Mouse (Mus musculus): ENCODE data around the gene Pcgf5. TPM values are rescaled to one million over a fixed set of nuclear protein-coding genes. Genes with fewer than 3 reads are reported as not detected.

The Pcgf5 gene
- polyA plus RNA-seq, 2 experiments = 7.7 to 16.7 TPM

- H3K9me3 ChIP-seq (ENCODE audit: control insufficient read depth, low read length) = no peaks in the 10 kb centered on the region
- H3K4me3 ChIP-seq (ENCODE audit: insufficient read depth in 1 of 2, low read depth in 2 of 2, low read length in 2 of 2) = no peak overlapping the region
- ATAC-seq (ENCODE audit: insufficient read depth) (no peak), DNase-seq (ENCODE audit: low read depth in 3 of 3, low spot score in 3 of 3) (no peak)
- WGBS (ENCODE audit: insufficient replicate concordance) = 85% methylated on average over 7 of the region's 7 CpGs
- TF ChIP-seq EP300 (IDR thresholded peaks at IDR 0.05; ENCODE audit: low read depth) = no peak
- no peak overlapping the region for H3K27ac ChIP-seq
- H3K4me1 ChIP-seq (replicated peaks; ENCODE audit: control insufficient read depth in 2 of 2, insufficient read depth in 2 of 2, low read length in 1 of 2) = peaks cover 0 to under 1% of the 10 kb centered on the region in 2 experiments; a peak in 1 of 4 replicates
- H3K27me3 ChIP-seq (ENCODE audit: control insufficient read depth, insufficient read depth, low read length) = no peaks in the 10 kb centered on the region
- H3K36me3 ChIP-seq (replicated peaks; ENCODE audit: control insufficient read depth, insufficient read depth, low read depth) = no peaks in the 10 kb centered on the region
- H3K4me2 ChIP-seq (ENCODE audit: low read depth) = no peak overlapping the region
- H3K9ac ChIP-seq (replicated peaks) = no peak overlapping the region
Observed at GRCm38 (mm10) chr19:36427195-36427876, 79.2 kb downstream of the Pcgf5 start.

DNA sequence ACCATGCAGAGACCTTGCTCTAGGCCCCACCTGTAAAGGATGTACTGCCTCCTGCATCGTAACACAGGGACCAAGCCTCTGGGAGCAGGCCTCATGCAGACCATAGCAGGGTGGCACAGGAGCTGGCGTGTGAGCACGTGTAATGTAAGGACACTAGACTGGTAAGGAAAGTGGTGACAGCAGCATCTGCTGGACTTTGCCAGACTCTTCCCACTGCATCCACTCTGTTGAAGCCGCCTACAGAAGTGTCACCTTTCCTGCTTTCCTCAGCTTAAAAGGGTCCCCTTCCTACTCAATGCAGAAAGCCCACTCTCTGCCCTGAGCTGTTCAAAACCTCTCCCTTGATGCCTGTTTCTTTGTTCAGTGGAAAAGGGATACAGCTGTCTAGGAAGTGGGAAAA lies 80.0 kb downstream of the Pcgf5 start:
- DNase-seq (ENCODE audit: low read depth in 3 of 3, low spot score in 3 of 3) (no peak), ATAC-seq (ENCODE audit: insufficient read depth) (no peak)
- Histone ChIP-seq H3K36me3 (replicated peaks; ENCODE audit: control insufficient read depth, insufficient read depth, low read depth) (no peaks in the 10 kb centered on the region), H3K4me1 (replicated peaks; ENCODE audit: control insufficient read depth in 2 of 2, insufficient read depth in 2 of 2, low read length in 1 of 2) (peaks cover 3 to 4% of the 10 kb centered on the region in 2 experiments), H3K4me3 (ENCODE audit: insufficient read depth in 1 of 2, low read depth in 2 of 2, low read length in 2 of 2) (no peak overlapping the region), H3K9me3 (ENCODE audit: control insufficient read depth, low read length) (no peaks in the 10 kb centered on the region), H3K9ac (replicated peaks) (no peak overlapping the region), H3K27me3 (ENCODE audit: control insufficient read depth, insufficient read depth, low read length) (no peaks in the 10 kb centered on the region), H3K27ac (no peak overlapping the region), H3K4me2 (ENCODE audit: low read depth) (no peak overlapping the region)
- 89% methylated on average over 4 of the region's 4 CpGs for WGBS (ENCODE audit: insufficient replicate concordance)
- TF ChIP-seq CTCF (IDR thresholded peaks at IDR 0.05; ENCODE audit: low read depth) (no peak), EP300 (IDR thresholded peaks at IDR 0.05; ENCODE audit: low read depth) (no peak)

- H3K9ac ChIP-seq (replicated peaks) = no peak overlapping the region
- DNase-seq (ENCODE audit: low read depth in 3 of 3, low spot score in 3 of 3) (no peak), ATAC-seq (ENCODE audit: insufficient read depth) (no peak)
- H3K4me1 ChIP-seq (replicated peaks; ENCODE audit: control insufficient read depth in 2 of 2, insufficient read depth in 2 of 2, low read length in 1 of 2) = peaks cover 3 to 10% of the 10 kb centered on the region in 2 experiments
- H3K36me3 ChIP-seq (replicated peaks; ENCODE audit: control insufficient read depth, insufficient read depth, low read depth) = no peaks in the 10 kb centered on the region
- 91% methylated on average over 1 of the region's 1 CpGs for WGBS (ENCODE audit: insufficient replicate concordance)
- H3K27ac ChIP-seq = no peak overlapping the region
- no peak overlapping the region for H3K4me3 ChIP-seq (ENCODE audit: insufficient read depth in 1 of 2, low read depth in 2 of 2, low read length in 2 of 2)
- no peaks in the 10 kb centered on the region for H3K9me3 ChIP-seq (ENCODE audit: control insufficient read depth, low read length)
- H3K27me3 ChIP-seq (ENCODE audit: control insufficient read depth, insufficient read depth, low read length) = no peaks in the 10 kb centered on the region
- TF ChIP-seq CTCF (IDR thresholded peaks at IDR 0.05; ENCODE audit: low read depth) (no peak), EP300 (IDR thresholded peaks at IDR 0.05; ENCODE audit: low read depth) (no peak)
- H3K4me2 ChIP-seq (ENCODE audit: low read depth) = no peak overlapping the region
Observed at GRCm38 (mm10) chr19:36429354-36429753, 81.2 kb downstream of the Pcgf5 start.

- no peaks in the 10 kb centered on the region for H3K9me3 ChIP-seq (ENCODE audit: control insufficient read depth, low read length)
- H3K4me3 ChIP-seq (ENCODE audit: insufficient read depth in 1 of 2, low read depth in 2 of 2, low read length in 2 of 2) = no peak overlapping the region
- no peak overlapping the region for H3K27ac ChIP-seq
- H3K4me1 ChIP-seq (replicated peaks; ENCODE audit: control insufficient read depth in 2 of 2, insufficient read depth in 2 of 2, low read length in 1 of 2) = peaks cover 3 to 10% of the 10 kb centered on the region in 2 experiments
- TF ChIP-seq CTCF (IDR thresholded peaks at IDR 0.05; ENCODE audit: low read depth) (no peak), EP300 (IDR thresholded peaks at IDR 0.05; ENCODE audit: low read depth) (no peak)
- DNase-seq (ENCODE audit: low read depth in 3 of 3, low spot score in 3 of 3) (no peak), ATAC-seq (ENCODE audit: insufficient read depth) (peak; percentile 31; the same call in 1 of the 2 replicates)
- no peaks in the 10 kb centered on the region; the same call in none of the 2 replicates for H3K36me3 ChIP-seq (replicated peaks; ENCODE audit: control insufficient read depth, insufficient read depth, low read depth)
- H3K4me2 ChIP-seq (ENCODE audit: low read depth) = no peak overlapping the region
- WGBS (ENCODE audit: insufficient replicate concordance) = 11% methylated on average over 3 of the region's 3 CpGs
- no peaks in the 10 kb centered on the region for H3K27me3 ChIP-seq (ENCODE audit: control insufficient read depth, insufficient read depth, low read length)
- H3K9ac ChIP-seq (replicated peaks) = no peak overlapping the region
Observed at GRCm38 (mm10) chr19:36433161-36433560, 85.1 kb downstream of the Pcgf5 start.

- no peak overlapping the region for H3K4me3 ChIP-seq (ENCODE audit: insufficient read depth in 1 of 2, low read depth in 2 of 2, low read length in 2 of 2)
- H3K9ac ChIP-seq (replicated peaks) = no peak overlapping the region
- TF ChIP-seq CTCF (IDR thresholded peaks at IDR 0.05; ENCODE audit: low read depth) = peak; percentile 79
- no peak for TF ChIP-seq EP300 (IDR thresholded peaks at IDR 0.05; ENCODE audit: low read depth)
Observed at GRCm38 (mm10) chr19:36439894-36440714, 92.0 kb downstream of the Pcgf5 start.

More at GRCm38 (mm10) chr19:36439894-36440714, 92.0 kb downstream of the Pcgf5 start:
- WGBS (ENCODE audit: insufficient replicate concordance) = 63% methylated on average over 9 of the region's 9 CpGs
- no peaks in the 10 kb centered on the region for H3K27me3 ChIP-seq (ENCODE audit: control insufficient read depth, insufficient read depth, low read length)
- ATAC-seq (ENCODE audit: insufficient read depth) = no peak
- no peak overlapping the region for H3K27ac ChIP-seq
- H3K9me3 ChIP-seq (ENCODE audit: control insufficient read depth, low read length) = no peaks in the 10 kb centered on the region
- no peaks in the 10 kb centered on the region for H3K4me1 ChIP-seq (replicated peaks; ENCODE audit: control insufficient read depth in 2 of 2, insufficient read depth in 2 of 2, low read length in 1 of 2)
- DNase-seq (ENCODE audit: low read depth in 3 of 3, low spot score in 3 of 3) = no peak
- no peak overlapping the region for H3K4me2 ChIP-seq (ENCODE audit: low read depth)
- H3K36me3 ChIP-seq (replicated peaks; ENCODE audit: control insufficient read depth, insufficient read depth, low read depth) = no peaks in the 10 kb centered on the region; the same call in none of the 2 replicates
